Mouse (Mus musculus) Patski (cell line): Measurements from ENCODE around the gene Sco1. TPM values are rescaled to one million over a fixed set of nuclear protein-coding genes. Genes with fewer than 3 reads are reported as not detected.

Source experiments
- ATAC-seq: fragments of 100-300 bp; one replicate; pipeline ENCODE4 v1.8.0; 2021
- CTCF ChIA-PET: fragments of 350-600 bp; sonication (Branson Sonifier 250); formaldehyde crosslinking; loops from one replicate; lab custom pipeline; 2022; ENCODE audit warnings: inconsistent platforms; lab: Charles Lee
- POLR2A ChIA-PET: fragments of 350-600 bp; sonication (Branson Sonifier 250); formaldehyde crosslinking; loops from one replicate; lab custom pipeline; 2022; ENCODE audit warnings: antibody characterized with exemption, inconsistent platforms; lab: Charles Lee
- DNase-seq: peaks from one replicate; pipeline ENCODE4 v3.0.0-alpha.2; 2011; ENCODE audit warnings: low read depth, low spot score
- H3K27me3 ChIP-seq: fragments of 371-371 bp; one replicate; pipeline ENCODE4 v1.5.1; 2021
- CTCF ChIP-seq: fragments of 100-300 bp; IDR thresholded peaks from one replicate; pipeline ENCODE4 v1.5.1; 2021
- in situ Hi-C: fragments of 300-500 bp; cut with MboI; formaldehyde crosslinking; loops from 3 replicates; pipeline ENCODE4 v1.11.1; 2018; ENCODE audit warnings: low pct_unique_long_range_greater_than_20kb, mixed read lengths
- polyA plus RNA-seq: library from polyadenylated mRNA; unstranded; gene quantifications from one replicate; pipeline ENCODE4 v1.2.3, GENCODE M21; 2021

Gene Sco1
- polyA plus RNA-seq, result 16.2 TPM

- TF ChIP-seq CTCF, result no peak
- in situ Hi-C loops, result no loop called here
- ChIA-PET POLR2A (interaction anchor here (1.7 kb wide), 2 partner anchors 10 to 15 kb away, joined by 5 read pairs; no protein-coding TSS in a partner anchor), CTCF (interaction anchor here (1.0 kb wide), 1 partner anchor 28 kb away, joined by 4 read pairs; no protein-coding TSS in a partner anchor)
- no peaks in the 10 kb centered on the region for H3K27me3 ChIP-seq
- peak; percentile 98 for ATAC-seq
- peak; percentile 51 for DNase-seq
Observed at GRCm38 (mm10) chr11:67052321-67052952, at the start of gene Sco1, which contains the start of gene Adprm. Sco1 (plus strand) TSS chr11:67052670. Adprm (minus strand) TSS chr11:67052594.

- TF ChIP-seq CTCF, result no peak
- no peak for ATAC-seq
- POLR2A ChIA-PET, result no interaction called here
- H3K27me3 ChIP-seq, result no peaks in the 10 kb centered on the region
- DNase-seq, result no peak
- CTCF ChIA-PET, result interaction anchor here (1.5 kb wide), 1 partner anchor 18 kb away, joined by 5 read pairs; no protein-coding TSS in a partner anchor
- in situ Hi-C loops, result no loop called here
Observed at GRCm38 (mm10) chr11:67002911-67003310, 49.6 kb upstream of the Sco1 start.

- peaks cover 9% of the 10 kb centered on the region for H3K27me3 ChIP-seq
- TF ChIP-seq CTCF, result no peak
- DNase-seq, result no peak
- no peak for ATAC-seq
- POLR2A ChIA-PET, result no interaction called here
- in situ Hi-C loops, result no loop called here
- CTCF ChIA-PET, result interaction anchor here (0.8 kb wide), 1 partner anchor 23 kb away, joined by 3 read pairs; no protein-coding TSS in a partner anchor
Observed at GRCm38 (mm10) chr11:67007961-67008360, 44.5 kb upstream of the Sco1 start.

GRCm38 (mm10) chr11:67008528-67008927 is 43.9 kb upstream of the Sco1 start:
- ChIA-PET POLR2A (no interaction called here), CTCF (no interaction called here)
- DNase-seq, result no peak
- no peak for TF ChIP-seq CTCF
- peaks cover 9% of the 10 kb centered on the region for H3K27me3 ChIP-seq
- ATAC-seq, result no peak
- in situ Hi-C loops, result no loop called here

GRCm38 (mm10) chr11:67010430-67010829 is 42.0 kb upstream of the Sco1 start:
- H3K27me3 ChIP-seq, result peaks cover 12% of the 10 kb centered on the region
- no peak for DNase-seq
- peak; percentile 33 for TF ChIP-seq CTCF
- ChIA-PET CTCF (no interaction called here), POLR2A (no interaction called here)
- in situ Hi-C loops, result no loop called here
- ATAC-seq, result peak; percentile 92

- in situ Hi-C loops, result no loop called here
- ChIA-PET POLR2A (no interaction called here), CTCF (no interaction called here)
- peaks cover 22% of the 10 kb centered on the region for H3K27me3 ChIP-seq
- ATAC-seq, result no peak
- TF ChIP-seq CTCF, result no peak
- DNase-seq, result no peak
Observed at GRCm38 (mm10) chr11:67011635-67012034, 40.8 kb upstream of the Sco1 start.

GRCm38 (mm10) chr11:67017801-67018591 is 34.5 kb upstream of the Sco1 start:
- no peak for DNase-seq
- ATAC-seq, result peak; percentile 50
- POLR2A ChIA-PET, result no interaction called here
- no peak for TF ChIP-seq CTCF
- peaks cover 18% of the 10 kb centered on the region for H3K27me3 ChIP-seq
- CTCF ChIA-PET, result no interaction called here
- in situ Hi-C loops, result loop anchor here (5.0 kb wide), 1 partner anchor 111 kb away; no protein-coding TSS in a partner anchor

- no peak for DNase-seq
- TF ChIP-seq CTCF, result no peak
- ChIA-PET CTCF (interaction anchor here (0.7 to 3.5 kb wide), 7 partner anchors 18 to 115 kb away, joined by 3 to 12 read pairs (median 5); no protein-coding TSS in a partner anchor), POLR2A (no interaction called here)
- no peak for ATAC-seq
- in situ Hi-C loops, result loop anchor here (5.0 kb wide), 1 partner anchor 113 kb away; no protein-coding TSS in a partner anchor
- peaks cover 15% of the 10 kb centered on the region for H3K27me3 ChIP-seq
Observed at GRCm38 (mm10) chr11:67019711-67020475, 32.6 kb upstream of the Sco1 start.

- TF ChIP-seq CTCF, result peak; percentile 71
- in situ Hi-C loops, result no loop called here
- peaks cover 12% of the 10 kb centered on the region for H3K27me3 ChIP-seq
- CTCF ChIA-PET, result interaction anchor here (0.7 to 3.5 kb wide), 11 partner anchors 12 to 116 kb away, joined by 3 to 12 read pairs (median 4); no protein-coding TSS in a partner anchor
- POLR2A ChIA-PET, result no interaction called here
- DNase-seq (no peak), ATAC-seq (no peak)
Observed at GRCm38 (mm10) chr11:67020948-67021347, 31.5 kb upstream of the Sco1 start.
